Mouse (Mus musculus) WW6 (cell line): ENCODE measurements around the gene Srpr.

Source experiments
- DNase-seq: peaks from one replicate; pipeline ENCODE4 v3.0.0-alpha.2; 2013; ENCODE audit warnings: low read depth, low spot score

Gene Srpr

DNA sequence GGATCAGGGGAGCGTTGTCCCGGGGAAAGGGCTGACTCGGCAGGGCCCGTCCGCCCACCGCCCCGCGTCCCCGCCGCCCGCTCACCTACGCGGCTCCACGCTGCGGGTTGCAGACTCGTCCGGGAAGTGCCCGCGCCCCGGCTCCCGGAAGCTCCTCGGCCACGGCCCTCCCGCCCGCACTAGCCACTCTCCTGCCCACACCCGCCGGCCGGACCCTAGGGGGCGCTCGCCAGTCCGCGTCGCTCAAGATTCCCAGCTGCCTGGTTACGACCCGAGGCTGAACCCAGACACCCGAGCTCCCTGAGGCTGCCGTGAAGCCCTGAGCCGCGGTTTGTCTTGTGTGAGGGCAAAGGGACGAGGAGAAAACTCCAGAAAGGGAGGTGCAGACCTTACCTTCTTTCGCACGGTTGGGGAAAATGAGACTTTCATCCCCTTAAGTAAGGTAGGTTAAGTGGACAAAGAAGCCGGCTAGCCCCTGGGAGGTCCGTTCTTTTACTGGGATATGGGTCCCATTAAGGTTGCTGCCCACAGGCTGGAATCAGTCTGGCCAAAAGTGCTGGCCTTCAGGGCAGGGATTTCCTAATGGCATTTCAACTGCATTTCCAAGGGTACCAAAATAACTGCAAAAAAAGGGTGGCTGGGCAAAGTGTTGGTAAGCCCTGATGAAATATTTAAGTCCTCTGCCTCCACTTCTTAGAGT is at the start of gene Srpr, which contains the start of gene Tirap:
Gene Srpr (plus strand): TSS at position 404 of the 700 bp plus-strand sequence.
Gene Tirap (minus strand): TSS at position 520 of the 700 bp plus-strand sequence.
- DNase-seq, result peak; percentile 65

- DNase-seq, result no peak
These were observed 47.1 kb upstream of the Srpr start for GRCm38 (mm10) chr9:35152923-35153322.

GRCm38 (mm10) chr9:35156002-35156710 is 43.8 kb upstream of the Srpr start:
- DNase-seq, result no peak

DNA sequence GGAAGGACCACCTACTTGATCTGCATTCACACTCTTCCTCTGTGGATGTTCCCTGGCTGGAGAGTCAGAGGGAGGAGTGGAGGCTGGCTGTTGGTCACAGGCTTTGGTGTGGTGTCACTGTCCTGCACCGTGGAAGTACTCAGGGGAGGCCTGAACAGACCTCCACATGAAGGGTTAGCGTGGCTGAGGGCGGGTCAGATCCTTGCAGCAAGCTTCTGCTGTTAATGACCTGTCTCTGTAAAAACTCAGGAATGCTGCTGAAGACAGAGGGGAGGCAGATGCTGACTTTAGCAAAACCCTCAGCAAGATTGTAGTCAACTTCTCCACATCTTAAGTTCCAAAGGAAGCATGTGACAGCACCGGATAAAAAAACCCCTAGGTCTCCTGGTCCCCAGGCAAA is 43.1 kb upstream of the Srpr start:
- DNase-seq, result no peak

- DNase-seq, result no peak
These were observed 41.5 kb upstream of the Srpr start for GRCm38 (mm10) chr9:35158477-35158876.

GRCm38 (mm10) chr9:35160662-35161061 is 39.3 kb upstream of the Srpr start:
- no peak for DNase-seq

GRCm38 (mm10) chr9:35161721-35162120 is 38.3 kb upstream of the Srpr start:
- no peak for DNase-seq

DNA sequence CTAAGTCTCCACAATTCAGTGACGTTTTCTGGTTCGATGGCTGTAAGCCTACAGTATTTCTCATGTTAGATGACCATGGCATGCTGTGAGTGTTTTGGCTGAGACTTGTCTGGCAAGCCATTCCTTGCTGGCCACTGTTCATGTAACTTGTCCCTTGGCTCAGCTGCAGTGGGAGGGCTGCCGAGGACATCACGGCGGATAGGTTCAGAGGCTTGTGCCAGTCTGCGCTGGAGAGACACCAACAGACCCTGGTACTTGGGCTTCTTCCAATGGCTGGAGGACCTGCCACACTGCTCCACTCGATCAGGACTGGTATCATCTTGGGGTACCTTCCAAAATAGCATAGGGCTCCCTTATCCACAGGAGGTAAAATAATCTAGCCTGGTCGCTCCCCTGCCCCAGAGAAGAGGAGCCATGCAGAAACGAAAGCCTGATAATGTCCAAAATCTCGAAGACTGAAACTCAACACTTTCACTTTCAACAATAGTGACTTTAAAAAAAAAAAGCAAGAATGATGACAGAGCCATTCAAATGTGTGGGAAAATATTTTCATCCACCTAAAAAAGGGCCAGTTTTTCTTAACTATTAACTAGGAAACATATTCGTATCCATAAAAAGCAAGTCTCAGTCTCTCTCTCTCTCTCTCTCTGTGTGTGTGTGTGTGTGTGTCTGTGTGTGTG is 36.8 kb upstream of the Srpr start:
- no peak for DNase-seq

GRCm38 (mm10) chr9:35164142-35164874 is 35.7 kb upstream of the Srpr start:
- no peak for DNase-seq

GRCm38 (mm10) chr9:35166144-35166797 is 33.7 kb upstream of the Srpr start:
- no peak for DNase-seq

DNA sequence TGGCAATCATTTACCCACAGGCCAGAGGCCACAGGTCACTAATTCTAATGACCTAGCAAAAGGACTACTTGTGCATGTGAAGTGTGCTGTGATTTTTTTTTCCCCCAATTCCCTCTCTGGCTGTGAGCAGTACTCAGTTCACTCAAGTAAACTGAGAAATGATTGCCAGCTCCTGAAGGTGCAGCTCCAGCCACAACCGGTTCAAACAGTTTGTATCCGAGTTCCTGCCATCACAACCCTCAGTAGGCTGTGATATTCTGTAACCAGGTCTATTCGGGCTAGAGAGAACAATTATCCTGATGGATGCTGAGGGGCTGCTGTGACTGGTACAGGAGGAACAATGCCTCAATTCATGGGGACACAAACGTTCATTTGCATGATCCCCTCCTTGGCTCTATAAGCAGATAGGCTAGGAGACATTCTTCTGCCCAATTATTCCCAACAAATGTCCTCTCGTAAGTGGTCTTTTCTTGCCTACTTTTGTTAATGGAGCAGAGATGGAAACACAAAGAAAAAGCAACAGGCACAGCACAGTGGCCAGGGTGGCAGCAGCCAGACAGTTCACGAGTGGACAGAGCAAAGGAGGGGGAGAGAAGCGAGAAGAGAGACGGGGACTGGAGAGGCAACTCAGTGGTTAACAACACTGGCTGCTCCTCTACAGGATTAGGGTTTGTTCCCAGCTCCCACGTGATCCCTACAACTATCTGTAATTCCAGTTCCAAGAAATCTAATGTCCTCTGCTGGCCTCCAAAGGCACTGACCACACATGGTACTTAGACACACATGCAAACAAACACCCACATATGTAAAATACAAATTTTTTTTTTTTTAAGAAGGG is 33.0 kb upstream of the Srpr start:
- no peak for DNase-seq

DNA sequence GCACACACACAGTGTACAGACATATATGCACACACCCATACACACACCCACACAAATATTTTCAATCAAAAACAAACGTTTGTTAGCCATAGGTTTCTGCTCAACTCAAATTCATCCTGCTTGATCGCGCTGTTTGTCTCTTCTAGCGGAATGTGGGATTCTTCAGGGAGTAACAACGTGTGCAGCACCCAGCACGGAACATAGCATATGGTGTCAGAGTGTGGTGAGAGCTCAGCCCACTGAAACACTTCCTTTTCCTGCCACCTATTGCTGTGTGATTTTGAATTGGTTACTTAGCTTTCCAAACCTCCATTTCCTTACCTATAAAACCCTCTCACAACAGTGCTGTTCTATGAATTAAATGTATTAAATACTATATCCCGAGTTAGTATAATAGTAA is 29.9 kb upstream of the Srpr start:
- no peak for DNase-seq

- no peak for DNase-seq
These were observed 26.6 kb upstream of the Srpr start for GRCm38 (mm10) chr9:35173331-35173730.

GRCm38 (mm10) chr9:35175251-35176123 is 24.5 kb upstream of the Srpr start, which contains the start of gene Dcps:
Gene Dcps, minus strand, starts transcription at chr9:35176061.
- DNase-seq, result peak; percentile 86

- DNase-seq, result no peak
These were observed 23.8 kb upstream of the Srpr start for GRCm38 (mm10) chr9:35176124-35176659.

- DNase-seq, result no peak
These were observed 17.1 kb upstream of the Srpr start for GRCm38 (mm10) chr9:35182832-35183231.

GRCm38 (mm10) chr9:35183359-35183758 is 16.6 kb upstream of the Srpr start:
- DNase-seq, result no peak

- DNase-seq, result no peak
These were observed 13.5 kb upstream of the Srpr start for GRCm38 (mm10) chr9:35186430-35186829.

GRCm38 (mm10) chr9:35187351-35187903 is 12.5 kb upstream of the Srpr start:
- DNase-seq, result no peak
